Mouse (Mus musculus): ENCODE data around the gene Bcl2l12. TPM values are rescaled to one million over a fixed set of nuclear protein-coding genes. Genes with fewer than 3 reads are reported as not detected.

Bcl2l12 gene
- total RNA-seq, 2 experiments from 2014 or later = 14.5 to 15.9 TPM

DNA sequence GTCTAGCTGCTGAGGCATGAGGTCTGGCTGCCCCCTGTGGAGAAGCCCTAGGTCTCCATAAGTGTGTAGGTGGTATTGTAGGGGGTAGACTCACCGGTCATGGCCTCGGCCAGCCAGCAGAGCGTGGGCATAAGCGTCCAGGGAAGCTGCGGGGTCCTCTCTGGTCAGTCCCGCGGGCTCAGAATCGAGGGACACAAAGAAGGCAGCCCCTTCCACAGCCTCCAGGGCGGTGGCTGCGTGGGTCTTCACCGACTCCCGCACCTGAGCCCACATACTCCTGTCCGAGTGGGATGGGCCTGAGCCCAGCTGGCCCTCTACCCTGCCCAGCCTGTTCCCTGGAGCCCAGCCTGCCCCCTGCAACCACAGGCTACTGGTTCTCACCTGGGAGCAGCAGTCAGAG lies 33.5 kb downstream of the Bcl2l12 start:
- no peak for DNase-seq
- intact Hi-C loops (cut with DNase I) = no loop called here

DNA sequence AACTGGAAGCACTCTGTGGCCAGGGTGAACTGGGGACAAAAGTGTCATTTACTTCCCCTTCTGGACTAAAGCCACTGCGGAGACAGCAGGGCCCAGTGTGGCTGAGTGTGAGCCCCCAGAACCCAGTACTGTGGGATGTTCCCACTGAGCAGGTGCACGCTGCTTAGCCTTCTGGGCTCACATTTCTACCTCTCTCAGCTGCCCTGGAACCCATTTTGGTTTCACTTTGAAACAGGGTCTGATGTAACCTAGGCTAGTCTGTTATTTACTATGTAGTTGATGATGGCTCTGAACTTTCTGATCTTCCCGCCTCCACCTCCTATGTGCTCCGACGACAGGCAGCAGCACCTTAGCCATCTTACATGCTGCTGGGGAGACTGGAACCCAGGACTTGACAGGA lies 35.7 kb downstream of the Bcl2l12 start:
- DNase-seq = no peak
- intact Hi-C loops (cut with DNase I) = no loop called here

DNA sequence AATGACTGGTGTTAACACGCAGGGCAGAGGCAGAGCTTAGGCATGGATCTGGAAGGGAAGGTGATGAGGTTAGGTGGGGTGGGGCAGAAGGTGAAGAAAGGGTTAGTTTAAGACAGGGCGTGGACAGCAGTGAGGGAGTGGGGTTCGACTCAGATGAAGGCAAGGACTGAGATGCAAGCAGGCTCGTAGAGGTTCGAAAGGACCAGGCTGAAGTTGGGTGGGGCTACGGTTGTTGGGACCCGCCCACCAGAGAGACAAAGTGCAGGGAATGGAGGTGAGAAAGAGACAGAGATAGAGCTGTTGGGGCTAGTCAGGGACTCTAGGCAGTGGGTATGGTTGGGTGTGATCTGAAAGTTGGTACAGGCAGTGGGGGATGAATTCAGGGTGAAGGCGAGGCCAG lies 36.2 kb downstream of the Bcl2l12 start:
- no peak for DNase-seq
- intact Hi-C loops (cut with DNase I) = no loop called here

DNA sequence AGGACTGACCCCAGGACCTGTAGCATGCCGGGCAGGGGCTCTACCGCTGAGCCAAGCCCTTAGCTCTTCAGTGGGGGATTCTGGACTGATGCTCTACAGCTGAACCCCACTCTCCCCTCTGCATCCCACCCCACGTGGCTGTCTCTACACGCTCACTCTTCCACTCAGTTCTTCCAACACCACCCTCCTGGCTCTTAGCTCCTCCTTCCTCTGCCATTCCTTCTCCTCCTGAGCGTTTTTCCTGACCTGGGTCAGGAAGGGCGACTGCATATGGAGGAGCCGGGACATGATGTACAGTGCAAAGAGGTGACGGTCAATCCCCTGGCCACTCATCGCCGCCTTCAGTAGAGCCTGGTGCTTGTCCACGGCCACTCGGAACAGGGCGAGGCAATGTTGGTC lies 38.0 kb downstream of the Bcl2l12 start:
- intact Hi-C loops (cut with DNase I) = no loop called here
- DNase-seq = no peak

DNA sequence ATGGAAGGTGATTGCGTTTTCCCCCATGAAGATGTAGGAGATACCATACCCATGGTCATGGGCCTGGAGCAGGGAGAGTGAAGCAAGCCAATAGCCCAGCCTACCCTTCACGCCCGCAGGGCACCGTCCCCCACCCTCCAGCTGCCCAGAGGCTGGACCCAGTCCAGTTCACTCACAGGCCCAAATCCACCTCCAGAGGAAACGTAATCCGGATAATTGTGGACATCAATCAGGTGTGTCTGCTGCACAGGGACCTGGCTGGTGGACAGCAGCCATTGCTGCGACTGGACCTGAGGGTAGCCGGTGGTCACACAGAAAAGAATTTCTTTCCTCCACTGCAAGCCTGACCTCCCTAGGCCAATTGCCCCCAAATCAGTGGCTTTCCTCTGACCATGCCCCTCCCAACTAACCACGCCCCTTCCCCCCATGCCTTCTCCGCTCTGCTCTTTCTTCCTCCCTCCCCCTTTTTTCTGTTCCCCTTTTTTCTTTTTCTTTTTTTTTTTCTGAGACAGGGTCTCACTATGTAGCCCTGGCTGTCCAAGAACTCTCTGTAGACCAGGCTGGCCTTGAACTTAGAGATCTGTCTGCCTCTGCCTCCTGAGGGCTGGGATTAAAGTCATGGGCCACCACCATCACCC lies 38.5 kb downstream of the Bcl2l12 start:
- intact Hi-C loops (cut with DNase I) = loop anchor here (2.0 to 5.0 kb wide), 3 partner anchors 29 to 238 kb away; no protein-coding TSS in a partner anchor
- DNase-seq = no peak

DNA sequence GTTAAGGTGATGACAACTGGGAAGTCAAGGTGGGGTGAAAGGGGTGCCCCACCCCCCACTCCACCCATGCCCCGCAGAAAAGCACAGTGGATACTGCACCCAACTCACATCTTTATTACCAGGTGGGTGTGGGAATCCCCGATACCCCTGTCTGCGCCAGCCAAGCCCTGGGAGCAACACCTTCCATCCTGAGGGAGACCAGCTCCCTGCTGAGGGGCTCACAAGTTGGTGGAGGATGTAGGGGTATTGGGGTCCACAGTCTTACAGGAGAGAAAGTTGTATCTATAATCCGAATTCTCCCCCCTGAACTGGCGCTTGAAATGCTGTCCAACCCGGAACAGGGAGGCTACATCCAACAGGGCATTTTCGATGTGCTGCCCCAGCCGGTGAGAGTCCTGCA lies 39.2 kb downstream of the Bcl2l12 start:
- no peak for DNase-seq
- intact Hi-C loops (cut with DNase I) = loop anchor here (2.0 to 5.0 kb wide), 3 partner anchors 28 to 237 kb away; no protein-coding TSS in a partner anchor

DNA sequence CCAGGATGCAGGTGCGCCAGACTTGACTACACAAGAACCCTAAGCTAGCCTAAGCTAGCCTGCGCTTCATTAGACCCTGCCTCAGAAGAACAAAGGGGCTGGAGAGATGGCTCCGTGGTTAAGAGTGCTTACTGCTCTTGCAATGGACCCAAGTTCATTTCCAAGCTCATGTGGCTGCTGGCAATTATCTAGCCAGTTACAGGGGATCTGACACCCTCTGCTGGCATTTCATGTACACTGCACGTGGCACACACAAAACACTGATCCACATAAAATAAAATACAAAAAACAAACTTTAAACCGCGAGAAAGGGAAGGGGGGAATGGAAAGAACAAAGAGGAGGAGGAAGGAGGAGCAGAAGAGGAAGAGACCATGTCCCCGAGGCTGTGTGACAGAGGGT lies 40.3 kb downstream of the Bcl2l12 start:
- intact Hi-C loops (cut with DNase I) = loop anchor here (2.0 to 5.0 kb wide), 3 partner anchors 27 to 236 kb away; no protein-coding TSS in a partner anchor
- peak; percentile 53 to 66 for DNase-seq

DNA sequence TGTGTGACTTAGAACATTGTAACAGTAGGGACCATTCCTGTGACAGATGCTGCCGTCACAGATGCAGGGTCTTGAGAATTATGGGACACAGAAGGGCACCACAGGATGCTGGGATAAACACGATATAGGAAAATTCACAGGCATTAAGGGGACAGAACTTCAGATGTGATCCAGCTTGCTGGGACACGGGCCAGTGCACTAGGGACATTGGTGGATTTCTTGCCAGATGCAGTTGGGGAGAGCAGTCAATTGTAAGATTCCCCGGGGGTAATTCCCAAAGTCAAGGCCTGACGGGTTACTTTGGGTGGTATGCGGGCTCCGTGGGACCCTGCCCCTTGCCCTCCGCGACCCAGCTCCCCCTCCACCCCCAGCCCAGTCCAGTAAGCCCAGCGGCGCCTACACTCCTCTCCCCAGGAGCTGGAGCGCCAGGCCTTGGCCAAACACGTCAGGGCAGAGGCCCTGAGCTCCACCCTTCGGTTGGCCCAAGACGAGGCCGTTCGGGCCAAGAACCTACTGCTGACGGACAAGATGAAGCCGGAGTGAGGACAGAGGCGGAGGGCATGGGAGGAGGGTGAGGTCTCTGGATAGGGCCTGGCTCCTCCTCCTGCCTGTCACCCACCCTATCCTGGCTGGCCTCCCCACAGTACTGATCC lies 41.2 kb downstream of the Bcl2l12 start:
- intact Hi-C loops (cut with DNase I) = loop anchor here (5.0 kb wide), 2 partner anchors 35 to 235 kb away; no protein-coding TSS in a partner anchor
- DNase-seq = peak; percentile 71 to 72

DNA sequence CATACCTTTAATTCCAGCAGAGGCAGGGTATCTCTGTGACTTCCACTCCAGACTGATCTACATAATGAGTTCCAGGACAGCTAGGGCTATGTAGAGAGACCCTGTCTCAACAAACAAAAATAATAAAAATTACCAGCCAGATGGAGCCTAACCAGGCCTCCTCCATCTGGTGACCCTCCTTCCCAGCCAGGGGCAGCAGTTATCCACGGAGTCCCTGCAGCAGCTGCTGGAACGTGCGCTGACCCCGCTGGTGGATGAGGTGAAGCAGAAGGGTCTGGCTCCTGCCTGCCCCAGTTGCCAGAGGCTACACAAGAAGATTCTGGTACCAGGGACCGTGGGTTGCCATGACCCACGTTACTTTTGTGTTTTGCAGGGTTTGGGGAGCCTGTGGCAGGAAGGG lies 42.2 kb downstream of the Bcl2l12 start:
- intact Hi-C loops (cut with DNase I) = loop anchor here (5.0 kb wide), 2 partner anchors 34 to 234 kb away; no protein-coding TSS in a partner anchor

DNA sequence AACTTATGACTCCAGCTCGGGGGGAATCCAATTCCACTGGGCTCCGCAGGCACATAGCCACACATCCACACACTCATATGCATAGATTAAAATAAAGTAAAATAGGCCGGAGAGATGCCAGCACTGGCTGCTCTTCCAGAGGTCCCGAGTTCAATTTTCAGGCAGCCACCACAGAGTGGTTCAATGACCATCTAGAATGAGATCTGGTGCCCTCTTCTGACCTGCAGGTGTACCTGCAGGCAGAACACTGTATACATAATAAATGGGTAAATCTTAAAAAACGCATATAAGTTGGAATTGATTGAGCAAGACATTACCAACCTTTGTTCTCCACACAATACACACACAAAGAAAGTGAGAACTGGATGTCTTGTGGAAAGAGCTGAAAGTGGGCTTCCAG lies 42.9 kb downstream of the Bcl2l12 start:
- DNase-seq = peak in 1 of 2 experiments; percentile 43

More for the DNA sequence above, 42.2 kb downstream of the Bcl2l12 start:
- DNase-seq = no peak

DNA sequence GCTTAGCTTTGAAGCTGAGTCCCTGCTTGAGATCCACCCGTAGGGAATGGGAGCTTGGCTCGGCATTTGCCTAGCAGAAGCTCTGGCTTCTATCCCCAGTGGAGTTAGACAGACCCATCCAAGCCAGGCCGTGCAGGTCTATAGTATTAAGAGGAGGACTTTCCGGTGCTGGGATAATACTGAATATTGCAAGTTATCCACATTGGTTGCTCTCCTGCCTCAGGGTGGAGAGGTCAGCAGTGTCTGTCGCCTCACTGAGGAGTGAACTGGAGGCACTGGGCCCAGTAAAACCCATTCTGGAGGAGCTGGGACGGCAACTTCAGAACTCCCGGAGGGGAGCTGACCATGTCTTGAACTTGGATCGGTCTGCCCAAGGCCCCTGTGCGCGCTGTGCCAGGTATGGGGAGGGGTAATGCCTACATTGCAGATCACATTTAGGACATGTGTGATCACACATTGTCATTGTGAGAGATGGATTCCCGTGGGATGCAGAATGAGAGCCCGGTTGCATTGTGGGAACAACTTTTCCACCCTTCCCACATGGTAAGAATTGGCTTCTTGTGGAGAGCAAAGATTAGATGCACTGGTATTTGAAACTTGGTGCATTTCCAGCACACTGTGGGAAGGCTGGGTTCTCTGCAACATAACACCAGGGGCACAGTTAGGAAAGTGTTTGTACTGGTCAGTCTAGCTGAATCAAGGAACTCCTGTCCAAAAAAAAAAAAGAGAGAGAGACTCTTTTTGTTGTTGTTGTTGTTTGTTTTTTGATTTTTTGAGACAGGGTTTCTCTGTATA lies 44.2 kb downstream of the Bcl2l12 start:
- intact Hi-C loops (cut with DNase I) = loop anchor here (5.0 kb wide), 1 partner anchor 57 kb away; the partner anchor contains the start of gene Fuz
- DNase-seq = no peak

More for the DNA sequence above, 42.9 kb downstream of the Bcl2l12 start:
- intact Hi-C loops (cut with DNase I) = loop anchor here (5.0 kb wide), 2 partner anchors 33 to 233 kb away; no protein-coding TSS in a partner anchor

DNA sequence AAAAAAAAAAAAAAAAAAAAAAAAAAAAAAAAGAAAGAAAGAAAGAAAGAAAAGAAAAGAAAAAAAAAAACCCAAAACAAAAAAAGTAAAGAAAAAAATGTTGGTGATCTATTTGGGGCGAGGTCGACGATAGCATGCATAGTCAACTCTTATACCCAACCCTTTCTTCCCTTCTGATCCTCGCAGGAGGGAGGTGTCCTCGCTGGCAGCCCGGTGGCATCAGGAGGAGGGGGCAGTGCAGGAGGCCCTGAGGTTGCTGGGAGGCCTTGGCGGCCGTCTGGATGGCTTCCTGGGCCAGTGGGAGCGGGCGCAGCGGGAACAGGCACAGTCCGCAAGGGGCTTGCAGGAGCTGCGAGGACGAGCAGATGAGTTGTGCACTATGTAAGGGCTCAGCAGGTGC lies 45.0 kb downstream of the Bcl2l12 start:
- intact Hi-C loops (cut with DNase I) = loop anchor here (5.0 kb wide), 1 partner anchor 56 kb away; the partner anchor contains the start of gene Fuz
- no peak for DNase-seq

DNA sequence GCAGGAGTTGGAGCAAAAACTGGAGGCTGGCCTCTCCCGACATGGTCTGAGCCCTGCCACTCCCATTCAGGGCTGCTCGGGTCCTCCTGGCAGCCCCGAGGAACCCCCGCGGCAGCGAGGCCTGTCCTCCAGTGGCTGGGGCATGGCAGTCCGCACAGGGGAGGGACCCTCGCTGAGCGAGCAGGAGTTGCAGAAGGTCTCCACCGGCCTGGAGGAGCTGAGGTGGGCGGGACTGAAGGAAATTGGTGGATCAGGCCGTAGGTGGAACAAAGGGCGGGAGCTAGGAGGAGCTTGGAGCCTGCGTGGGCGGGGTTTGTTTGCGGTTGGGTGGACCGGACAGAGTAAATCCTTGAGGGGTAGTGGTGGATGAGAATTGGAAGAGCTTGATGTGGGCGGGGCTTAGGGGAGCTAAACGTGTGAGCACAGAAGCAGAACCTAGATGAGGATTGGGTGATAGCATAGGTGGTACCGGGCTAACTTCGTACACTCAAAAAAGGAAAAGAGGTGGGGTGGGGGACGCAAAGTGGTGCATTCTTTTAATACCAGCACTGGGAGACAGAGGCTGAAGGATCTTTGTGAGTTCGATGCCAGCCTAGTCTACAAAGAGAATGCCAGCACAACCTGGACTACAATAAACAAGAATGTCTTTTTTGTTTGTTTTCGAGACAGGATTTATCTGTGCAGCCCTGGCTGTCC lies 45.8 kb downstream of the Bcl2l12 start:
- peak; percentile 92 to 93 for DNase-seq
- intact Hi-C loops (cut with DNase I) = loop anchor here (5.0 kb wide), 1 partner anchor 55 kb away; the partner anchor contains the start of gene Fuz

DNA sequence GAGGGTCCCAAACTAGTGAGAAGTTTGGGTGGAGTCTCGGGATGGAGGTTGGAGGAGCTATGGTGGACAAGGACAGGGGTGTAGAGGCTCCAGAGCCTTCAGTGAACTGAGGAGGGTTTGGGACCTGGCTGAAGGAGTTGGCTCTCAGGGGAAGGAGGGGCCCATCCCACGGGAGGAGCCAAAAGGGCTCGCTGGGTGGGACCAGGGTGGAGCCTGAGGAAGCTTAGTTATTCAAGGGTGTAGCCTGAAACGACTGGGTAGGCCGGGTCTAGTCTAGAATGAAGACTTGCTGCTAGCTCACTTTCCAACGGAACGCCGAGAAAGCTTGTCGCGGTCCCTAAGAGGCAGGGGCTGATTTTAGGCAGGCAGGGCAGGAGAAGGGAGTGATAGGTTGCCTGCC lies 46.6 kb downstream of the Bcl2l12 start:
- intact Hi-C loops (cut with DNase I) = loop anchor here (5.0 kb wide), 1 partner anchor 55 kb away; the partner anchor contains the start of gene Fuz
- peak; percentile 68 to 73 for DNase-seq

DNA sequence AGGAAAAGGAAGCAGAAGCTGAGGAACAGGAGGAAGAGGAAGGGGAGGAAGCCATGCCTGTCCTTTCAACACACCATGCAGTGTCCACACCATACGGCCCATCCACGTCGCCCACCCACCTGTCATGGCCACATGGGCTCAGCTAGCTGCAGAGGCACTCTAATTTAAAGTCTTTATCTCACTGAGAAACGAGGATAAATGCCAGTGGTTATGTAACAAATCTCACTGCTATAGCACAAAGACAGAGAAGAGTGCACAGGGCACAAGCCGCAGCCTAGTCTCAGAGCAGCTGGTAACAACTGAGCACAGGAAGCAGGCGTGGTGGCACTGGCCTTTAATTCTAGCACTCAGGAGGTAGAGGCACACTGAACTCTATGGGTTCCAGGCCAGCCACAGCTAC lies 48.6 kb downstream of the Bcl2l12 start:
- DNase-seq = no peak
- intact Hi-C loops (cut with DNase I) = loop anchor here (5.0 kb wide), 1 partner anchor 53 kb away; the partner anchor contains the start of gene Fuz

DNA sequence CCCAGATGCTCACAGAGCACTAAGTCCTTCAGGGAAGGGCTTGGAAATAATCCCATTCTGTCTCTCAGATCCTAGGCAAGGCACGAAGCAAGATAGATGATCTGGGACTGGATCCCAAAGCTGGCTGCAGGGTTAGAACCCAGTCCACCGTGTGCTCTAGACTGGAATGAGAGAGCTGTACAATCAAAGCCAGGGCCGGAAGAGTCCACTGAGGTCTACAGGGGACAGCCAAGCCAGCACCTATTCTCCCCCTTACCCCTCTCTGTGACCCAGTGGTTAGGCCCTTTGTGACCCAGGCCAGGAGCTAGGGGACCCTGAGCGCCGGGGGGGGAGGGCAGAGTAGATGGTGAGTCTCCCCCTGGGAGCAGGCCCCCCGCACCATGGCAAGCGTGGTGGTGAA lies 55.6 kb downstream of the Bcl2l12 start, which contains the start of gene Tsks:
Gene Tsks, plus strand, starts transcription at position 301 of the 400 bp plus-strand sequence.
- DNase-seq = no peak
- intact Hi-C loops (cut with DNase I) = no loop called here
